In genomic region chr8:111943544-111943943, GRCm38 (mm10) we compare ENCODE assay signal across 29 mouse cellular contexts. TPM values are rescaled to one million over a fixed set of nuclear protein-coding genes. Genes with fewer than 3 reads are reported as not detected.
"Had no signal": no experiment of that assay in that cellular context is flagged by ENCODE, and none has a peak within 500 bp of the region (broad histone marks: within the 10 kb centered on the region; RNA-seq: fewer than 3 reads in every experiment).

No protein-coding gene starts in this region.

- H3K4me2 ChIP-seq: heart, embryonic 12.5 days; hindbrain, embryonic 12.5 days; hindbrain, embryonic 14.5 days; intestine, embryonic 15.5 days; kidney, embryonic 15.5 days; limb, embryonic 13.5 days; limb, embryonic 15.5 days; liver, embryonic 13.5 days; liver, embryonic 15.5 days had no signal

- H3K9ac ChIP-seq: heart, embryonic 12.5 days; hindbrain, embryonic 12.5 days; hindbrain, embryonic 14.5 days; intestine, embryonic 15.5 days; kidney, embryonic 15.5 days; limb, embryonic 13.5 days; limb, embryonic 15.5 days; liver, embryonic 13.5 days; liver, embryonic 15.5 days had no signal

- H3K9me3 ChIP-seq: heart, embryonic 10.5 days; heart, embryonic 12.5 days; hindbrain, embryonic 10.5 days; hindbrain, embryonic 12.5 days; intestine, embryonic 15.5 days; kidney, embryonic 15.5 days; limb, embryonic 13.5 days; limb, embryonic 15.5 days; liver, embryonic 13.5 days; liver, embryonic 15.5 days had no signal

- H3K4me3 ChIP-seq: heart, adult 2 months; heart, embryonic 10.5 days; heart, embryonic 12.5 days; hindbrain, embryonic 10.5 days; hindbrain, embryonic 12.5 days; intestine, embryonic 15.5 days; kidney, embryonic 15.5 days; limb, embryonic 13.5 days; limb, embryonic 15.5 days; liver, embryonic 13.5 days; liver, embryonic 15.5 days had no signal

- H3K27ac ChIP-seq: heart, adult 2 months; heart, embryonic 10.5 days; hindbrain, embryonic 10.5 days; hindbrain, embryonic 12.5 days; hindbrain, embryonic 14.5 days; intestine, embryonic 15.5 days; kidney, embryonic 15.5 days; kidney, postnatal 0 days; limb, embryonic 13.5 days; limb, embryonic 15.5 days; liver, embryonic 13.5 days; liver, embryonic 15.5 days had no signal

- H3K27me3 ChIP-seq: heart, embryonic 12.5 days; hindbrain, embryonic 12.5 days; intestine, embryonic 15.5 days; kidney, embryonic 15.5 days; limb, embryonic 13.5 days; limb, embryonic 15.5 days; liver, embryonic 13.5 days; liver, embryonic 15.5 days had no signal

- ATAC-seq: hindbrain, embryonic 16.5 days; inflammation-experienced regulatory T-cells, adult 6 months; intestine, embryonic 15.5 days; intestine, postnatal 0 days had no signal

- DNase-seq: gastrocnemius, postnatal 14 days; gastrocnemius, postnatal 36 days; heart, adult 2 months; heart, postnatal 10 days; heart, postnatal 4 days; kidney, adult 2 months; kidney, adult 9 months; kidney, postnatal 14 days; kidney, postnatal 36 days; layer of hippocampus, adult 9-11 months; layer of hippocampus, postnatal 36 days; left cerebral cortex, postnatal 4 days; liver, embryonic 13.5 days had no signal

RNA-seq across cellular contexts. Expression of gene Chst5, which starts 33.3 kb away (rescaled TPM):
- polyA plus RNA-seq: gonadal fat pad, adult 2 months; heart, adult 2 months; inflammation-experienced regulatory T-cells, adult 6 months; liver, adult 2 months; liver, embryonic 13.5 days had no signal
